Mouse (Mus musculus) B cell, adult 2 months (primary cell): ENCODE results near the gene Olfr921.

Experiments used
- DNase-seq, 2 experiments: peaks; one replicate each; pipeline ENCODE4 v3.0.0; 2022

Gene Olfr921

DNA sequence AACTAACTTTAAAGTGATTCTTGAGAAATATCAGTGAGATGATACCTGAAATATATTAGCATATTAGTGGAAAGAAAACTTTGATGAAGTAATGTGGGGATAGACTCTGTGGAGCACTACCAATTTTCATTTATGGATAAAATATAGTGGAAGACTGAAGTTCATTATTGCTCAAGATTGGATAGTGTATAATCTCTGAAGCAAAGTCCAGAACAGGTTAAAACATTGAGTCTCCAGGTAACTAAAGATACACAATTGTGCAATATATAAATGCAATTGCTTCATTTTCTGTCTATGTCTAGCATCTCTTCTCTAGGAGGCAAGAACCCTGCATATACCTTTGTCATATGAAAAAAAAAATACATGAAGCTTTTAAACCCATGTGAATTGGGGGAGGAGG lies at the start of gene Olfr921:
Gene Olfr921 (plus strand): TSS at position 301 of the 400 bp plus-strand sequence.
- DNase-seq = no peak

- no peak for DNase-seq
Observed at GRCm38 (mm10) chr9:38724044-38724443, 48.8 kb upstream of the Olfr921 start.

DNA sequence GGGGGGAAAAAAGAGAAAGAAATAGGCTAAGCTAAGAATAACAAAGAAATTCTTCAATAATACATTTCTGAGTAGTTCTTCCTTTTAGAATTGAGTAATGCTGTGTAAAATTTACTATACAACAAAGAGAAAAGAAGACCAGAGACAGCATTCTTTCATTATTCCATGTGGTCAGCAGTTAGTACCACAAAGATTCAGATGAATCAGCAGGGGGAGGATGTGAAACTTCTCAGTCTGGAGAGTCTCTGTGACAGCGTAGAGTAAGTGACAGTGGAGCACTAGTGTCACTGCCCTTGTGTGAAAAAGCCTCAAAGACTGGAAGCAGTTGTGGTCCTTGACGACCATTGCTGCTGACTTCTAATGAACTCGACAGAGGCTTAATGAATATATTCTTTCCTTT lies 44.6 kb upstream of the Olfr921 start:
- DNase-seq = no peak

DNA sequence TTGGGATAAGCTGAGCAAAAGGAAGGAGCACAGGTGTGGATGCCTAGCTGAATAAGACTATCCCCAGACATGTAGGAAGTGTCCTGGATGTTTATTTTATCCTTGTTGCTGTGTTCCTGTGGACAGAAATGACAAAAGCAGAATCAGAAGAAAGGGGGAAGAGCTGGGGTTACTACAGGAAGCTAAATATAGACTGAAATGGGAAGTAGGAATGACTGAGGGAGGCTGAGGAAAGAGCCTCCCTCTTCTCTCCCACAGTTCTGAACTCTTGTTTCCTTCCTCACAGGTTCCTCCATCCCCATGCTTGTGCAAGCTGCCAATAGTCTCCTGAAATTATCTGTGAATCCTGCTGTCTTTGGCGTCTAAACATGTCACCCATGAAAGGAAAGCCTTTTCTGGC lies 31.5 kb upstream of the Olfr921 start:
- DNase-seq = no peak

- no peak for DNase-seq
Observed at GRCm38 (mm10) chr9:38744619-38745315, 28.1 kb upstream of the Olfr921 start.

DNA sequence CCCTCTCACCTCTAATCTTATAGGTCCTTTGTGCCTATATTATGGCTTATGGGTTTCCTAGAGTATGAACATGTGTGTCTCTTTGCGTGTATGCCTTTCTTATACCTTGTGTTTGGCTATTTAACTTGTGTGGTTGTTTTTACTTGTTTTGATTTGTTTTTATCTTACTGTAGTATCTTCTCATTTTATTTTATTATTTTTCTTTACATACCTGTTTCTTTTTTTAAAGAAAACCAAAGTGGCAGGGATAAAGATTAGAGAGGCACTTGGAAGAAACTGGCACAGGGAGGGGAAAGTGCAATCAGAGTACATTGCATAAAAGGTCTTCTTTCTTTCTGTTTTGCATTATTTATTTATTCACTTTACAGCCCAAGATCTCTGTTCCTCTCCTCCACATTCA lies 20.9 kb upstream of the Olfr921 start, which contains the start of gene Olfr920:
Gene Olfr920 (plus strand): TSS at position 301 of the 400 bp plus-strand sequence.
- DNase-seq = no peak

DNA sequence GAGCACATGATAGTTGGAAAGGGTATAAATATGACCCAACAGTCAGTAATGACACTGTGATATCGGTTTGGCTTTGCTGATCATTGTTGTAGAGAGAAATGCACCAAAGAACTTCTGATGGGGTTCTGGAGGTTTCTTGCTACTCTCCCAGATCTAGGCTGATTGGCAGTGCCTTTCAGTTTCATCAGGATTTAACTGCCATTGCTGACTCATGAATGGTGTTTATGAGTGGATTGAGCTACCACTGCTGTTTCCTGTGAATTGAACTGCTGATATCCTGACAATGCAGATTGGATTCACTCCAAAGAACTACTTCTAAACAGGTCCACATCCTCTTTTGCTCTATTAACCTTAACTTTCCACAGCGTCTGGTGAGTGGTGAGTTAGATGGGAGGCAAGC lies 19.8 kb downstream of the Olfr921 start:
- DNase-seq = no peak

- DNase-seq = no peak
Observed at GRCm38 (mm10) chr9:38805696-38806095, 32.8 kb downstream of the Olfr921 start.

- no peak for DNase-seq
Observed at GRCm38 (mm10) chr9:38814314-38814713, 41.4 kb downstream of the Olfr921 start, which contains the start of gene Olfr922. Olfr922 (plus strand) TSS chr9:38814614.

- no peak for DNase-seq
Observed at GRCm38 (mm10) chr9:38815458-38815986, 42.7 kb downstream of the Olfr921 start.

GRCm38 (mm10) chr9:38826245-38826644 lies 53.4 kb downstream of the Olfr921 start, which contains the start of gene Olfr923:
Olfr923 (plus strand) TSS chr9:38826545.
- DNase-seq = no peak
